Mouse (Mus musculus): ENCODE results near the gene Obscn. TPM values are rescaled to one million over a fixed set of nuclear protein-coding genes. Genes with fewer than 3 reads are reported as not detected.

Obscn gene
- total RNA-seq, 2 experiments from 2014 or later: 1,684 to 1,873 TPM

GRCm38 (mm10) chr11:59068433-59068832 is 67.8 kb downstream of the Obscn start:
- DNase-seq (ENCODE audit: low spot score): no peak

GRCm38 (mm10) chr11:59067921-59068320 is 68.3 kb downstream of the Obscn start:
- DNase-seq (ENCODE audit: low spot score): no peak

DNA sequence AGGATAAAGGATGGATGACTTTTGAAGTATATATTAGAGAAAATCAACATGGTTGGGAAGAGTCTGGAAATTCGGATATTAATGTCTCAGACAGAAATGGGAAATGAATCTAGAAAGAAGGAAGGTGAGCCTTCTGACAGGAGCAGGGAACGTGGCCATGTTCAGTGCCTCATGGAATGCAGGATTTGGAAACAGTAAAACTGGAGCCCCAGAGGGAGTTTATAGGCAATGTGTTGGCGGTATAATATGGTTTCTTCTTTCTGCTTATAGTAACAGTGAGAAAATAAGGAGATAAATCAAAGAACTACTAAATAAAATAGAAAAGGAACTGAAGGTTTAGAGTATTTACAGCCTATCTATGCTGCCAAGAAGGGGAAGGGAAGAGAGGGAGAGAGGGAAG is 78.2 kb downstream of the Obscn start:
- no peak for DNase-seq (ENCODE audit: low spot score)

DNA sequence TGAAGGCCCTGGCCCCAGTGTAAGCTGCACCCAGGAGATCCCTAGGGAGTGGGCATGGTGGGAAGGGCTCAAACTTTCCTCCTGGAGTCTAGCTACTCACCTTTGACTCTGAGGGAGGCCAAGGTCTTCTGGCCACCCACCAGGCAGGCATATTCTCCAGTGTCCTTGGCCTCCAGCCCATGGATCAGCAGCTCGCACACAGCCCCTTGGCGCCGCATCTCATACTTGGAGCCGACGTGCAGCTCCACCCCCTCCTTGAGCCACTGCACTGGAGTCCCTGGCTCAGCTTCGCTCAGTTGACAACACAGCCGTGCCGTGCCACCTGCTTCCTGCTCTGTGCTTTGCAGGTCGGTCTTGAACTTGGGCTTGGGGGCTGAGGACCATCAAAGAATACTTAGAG is 85.2 kb downstream of the Obscn start:
- DNase-seq (ENCODE audit: low spot score): peak; percentile 82

- DNase-seq (ENCODE audit: low spot score): peak; percentile 65
These were observed 91.4 kb downstream of the Obscn start for GRCm38 (mm10) chr11:59044703-59045330.

DNA sequence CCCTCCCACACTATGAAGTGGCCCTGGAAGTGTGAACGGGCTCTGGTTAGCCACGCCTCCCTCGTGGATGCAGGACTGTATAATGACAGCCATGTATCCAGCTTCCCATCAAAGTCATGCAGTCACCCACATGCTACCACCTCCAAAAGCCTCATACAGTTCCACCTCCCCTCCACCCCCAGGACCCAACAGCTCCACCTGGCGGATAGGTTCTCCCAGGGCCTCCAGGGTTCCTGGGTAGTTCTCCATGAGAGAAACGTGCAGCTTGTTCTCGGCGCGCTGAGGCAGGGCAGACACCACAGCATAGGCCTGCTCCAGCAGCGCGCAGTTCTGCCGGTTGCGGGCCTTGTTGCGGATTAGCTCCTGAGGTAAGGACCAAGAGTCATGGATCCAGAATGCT is 107.2 kb downstream of the Obscn start:
- no peak for DNase-seq (ENCODE audit: low spot score)

DNA sequence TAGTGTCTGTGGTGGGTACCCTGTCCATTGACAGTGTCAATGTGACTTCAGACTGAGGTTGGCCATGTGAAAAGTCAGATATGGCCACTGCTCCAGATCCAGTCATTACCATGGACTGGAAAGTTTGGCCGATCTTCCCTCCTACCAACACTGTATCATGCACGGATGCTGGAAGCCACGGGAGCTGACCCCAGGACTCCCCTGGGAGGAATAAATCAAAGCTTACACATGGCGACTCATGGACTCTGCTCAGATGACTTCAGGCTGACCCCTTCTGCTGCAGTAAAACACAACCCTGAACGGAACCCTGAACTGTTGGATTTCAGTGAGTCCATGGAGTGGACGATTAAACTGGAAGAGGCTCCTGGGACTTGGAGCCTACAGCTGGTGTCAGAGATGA is 109.8 kb downstream of the Obscn start:
- DNase-seq (ENCODE audit: low spot score): no peak

- DNase-seq (ENCODE audit: low spot score): no peak
These were observed 121.2 kb downstream of the Obscn start for GRCm38 (mm10) chr11:59015052-59015451.

- no peak for DNase-seq (ENCODE audit: low spot score)
These were observed 133.7 kb downstream of the Obscn start for GRCm38 (mm10) chr11:59002327-59003079.

- no peak for DNase-seq (ENCODE audit: low spot score)
These were observed 135.6 kb downstream of the Obscn start for GRCm38 (mm10) chr11:59000635-59001034.

DNA sequence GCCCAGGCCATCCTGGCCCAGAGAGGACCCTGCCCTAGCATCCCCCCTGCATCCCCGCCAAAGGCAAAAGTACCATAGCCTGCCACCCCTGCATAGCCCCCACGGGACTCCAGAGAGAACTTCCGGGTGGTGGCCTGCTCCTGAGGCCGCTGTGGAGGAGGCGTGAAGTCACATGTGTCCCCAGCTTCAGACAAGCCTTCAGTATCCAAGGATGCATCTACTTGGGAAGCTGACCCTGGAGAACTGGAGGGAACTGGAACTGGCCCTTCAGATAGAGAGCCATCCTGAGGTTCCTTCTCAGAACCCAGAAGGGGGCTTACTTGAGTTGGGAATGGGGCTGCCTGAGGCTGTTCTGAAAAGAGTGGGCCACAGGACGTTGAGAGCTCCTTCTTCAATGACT is 136.4 kb downstream of the Obscn start:
- DNase-seq (ENCODE audit: low spot score): no peak

DNA sequence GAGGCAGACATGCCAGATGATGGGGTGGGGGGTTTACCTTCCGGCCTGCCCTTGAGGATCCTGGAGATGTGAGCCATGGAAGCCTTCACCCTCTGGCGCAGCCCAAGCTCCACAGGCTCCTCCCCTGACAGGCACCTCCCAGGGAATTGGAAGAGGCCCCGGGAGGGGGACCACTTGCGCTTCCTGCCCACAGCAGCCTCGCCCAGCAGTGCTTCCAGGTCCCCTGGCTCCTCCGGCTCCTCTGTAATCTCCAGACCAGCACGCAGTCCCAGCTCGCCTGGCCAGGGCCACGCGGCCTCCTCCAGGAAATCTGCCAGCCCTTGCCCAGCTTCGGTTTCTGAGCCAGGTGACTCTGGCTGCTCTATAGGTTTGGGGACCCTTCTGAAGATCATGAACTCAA is 137.0 kb downstream of the Obscn start:
- no peak for DNase-seq (ENCODE audit: low spot score)

- DNase-seq (ENCODE audit: low spot score): no peak
These were observed 138.7 kb downstream of the Obscn start for GRCm38 (mm10) chr11:58997541-58997940.

DNA sequence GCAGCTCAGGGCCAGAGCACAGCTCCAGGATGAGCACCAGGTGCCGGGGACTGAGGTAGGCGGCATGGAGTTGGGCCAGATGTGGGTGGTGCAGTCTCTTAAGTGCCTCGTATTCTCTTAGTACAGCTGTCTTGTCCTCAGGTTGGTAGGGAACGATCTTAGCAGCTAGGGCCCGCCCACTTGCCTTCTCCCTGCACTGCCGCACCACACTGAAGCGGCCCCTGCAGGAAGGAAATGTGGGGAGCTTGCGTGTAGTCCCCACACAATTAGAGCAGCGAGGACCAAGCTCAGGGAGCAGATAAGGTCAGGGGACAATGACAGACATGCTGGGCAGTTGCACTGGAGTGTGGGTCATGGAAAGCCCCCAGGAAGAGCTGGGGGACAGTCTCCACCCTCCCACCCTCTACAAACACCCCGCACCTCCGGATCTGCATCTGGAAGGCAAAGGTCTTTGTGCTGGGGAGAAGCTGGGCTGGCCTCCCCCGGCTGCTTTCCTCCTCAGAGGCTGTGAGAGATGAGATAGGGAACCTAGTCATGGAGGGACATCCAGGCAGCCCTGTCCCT is 140.3 kb downstream of the Obscn start:
- no peak for DNase-seq (ENCODE audit: low spot score)

GRCm38 (mm10) chr11:58995061-58995806 is 141.0 kb downstream of the Obscn start:
- no peak for DNase-seq (ENCODE audit: low spot score)

DNA sequence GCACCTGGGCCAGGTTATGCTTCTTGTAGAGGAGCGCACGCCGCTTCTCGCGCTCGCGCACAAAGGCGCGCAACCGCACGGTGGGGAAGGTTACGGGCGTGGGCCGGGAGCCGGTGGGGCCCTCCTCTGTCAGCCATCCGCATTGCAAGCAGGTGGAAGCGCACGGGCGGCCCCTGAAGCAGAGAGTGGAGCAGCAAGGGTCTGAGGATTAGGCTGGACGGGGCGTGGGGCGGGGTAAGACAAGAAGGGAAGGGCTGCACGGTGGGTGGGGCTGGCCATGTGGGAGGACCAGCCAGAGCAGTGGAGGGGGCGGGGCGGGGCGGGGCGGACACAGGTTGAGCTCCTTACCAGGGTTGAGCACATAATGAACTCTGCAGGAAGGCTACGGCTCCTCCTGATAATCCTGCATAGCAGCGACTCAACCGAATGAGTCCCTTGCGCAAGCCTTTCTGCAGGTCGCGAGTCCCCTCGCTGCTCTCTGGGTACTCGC is 141.8 kb downstream of the Obscn start:
- no peak for DNase-seq (ENCODE audit: low spot score)

- DNase-seq (ENCODE audit: low spot score): no peak
These were observed 143.0 kb downstream of the Obscn start for GRCm38 (mm10) chr11:58993091-58993670.

GRCm38 (mm10) chr11:58991911-58992310 is 144.3 kb downstream of the Obscn start:
- DNase-seq (ENCODE audit: low spot score): no peak

DNA sequence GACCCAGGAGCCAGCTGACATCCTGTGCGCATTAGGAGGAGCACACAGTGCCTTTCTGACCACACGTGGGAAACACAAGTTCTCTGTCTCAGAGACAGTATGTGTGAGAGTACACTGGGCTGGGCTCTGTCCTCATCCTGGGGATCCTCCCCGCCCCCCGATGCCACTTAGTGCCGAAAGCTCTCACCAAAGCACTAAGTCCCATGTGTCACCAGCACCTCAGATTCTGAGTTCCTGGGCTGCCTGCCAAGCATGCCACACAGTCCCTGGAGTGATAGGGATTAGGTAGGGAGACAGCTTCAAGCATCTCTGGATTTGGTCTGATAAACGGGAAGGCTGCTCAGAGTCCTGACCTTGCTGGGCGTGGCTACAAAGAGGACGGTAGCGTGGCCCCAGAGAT is 145.4 kb downstream of the Obscn start:
- DNase-seq (ENCODE audit: low spot score): no peak

DNA sequence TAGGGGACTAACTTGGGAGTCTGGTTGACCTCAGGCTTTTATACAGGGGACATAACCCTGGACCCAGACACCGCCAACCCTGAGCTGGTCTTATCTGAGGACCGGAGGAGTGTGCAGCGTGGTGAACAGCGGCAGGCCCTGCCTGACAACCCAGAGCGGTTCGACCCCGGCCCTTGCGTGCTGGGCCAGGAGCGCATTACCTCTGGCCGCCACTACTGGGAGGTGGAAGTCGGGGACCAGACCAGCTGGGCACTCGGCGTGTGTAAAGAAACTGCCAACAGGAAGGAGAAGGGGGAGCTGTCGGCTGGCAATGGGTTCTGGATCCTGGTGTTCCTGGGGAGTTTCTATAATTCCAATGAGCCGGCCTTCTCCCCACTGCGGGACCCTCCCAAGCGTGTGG is 146.1 kb downstream of the Obscn start:
- DNase-seq (ENCODE audit: low spot score): no peak

DNA sequence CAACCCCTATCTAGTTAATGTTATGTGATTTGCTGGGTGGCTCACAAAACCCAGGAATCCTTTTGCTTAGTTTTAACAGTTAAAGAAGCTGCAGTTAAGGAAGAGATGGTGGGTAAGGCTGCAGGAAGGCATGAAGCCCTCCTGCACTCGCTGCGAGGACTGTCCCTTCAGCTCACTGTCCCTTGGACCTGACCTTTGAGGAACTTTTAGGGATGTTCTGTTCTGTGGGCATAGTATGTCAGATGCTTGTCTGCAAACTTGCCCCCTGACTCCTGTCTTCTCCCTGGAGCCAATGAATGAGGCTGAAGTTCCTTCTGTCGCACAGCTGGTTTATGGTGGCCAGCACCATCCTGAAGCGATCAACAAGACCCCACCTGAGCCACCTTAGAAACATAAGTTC is 147.0 kb downstream of the Obscn start:
- no peak for DNase-seq (ENCODE audit: low spot score)

All from gastrocnemius, adult 18-20 months (tissue).